Mouse (Mus musculus) right cerebral cortex, postnatal 36 days (tissue): ENCODE measurements around the gene Dgkh.
A peak's percentile ranks its signal among the peaks of the same experiment; 100 is the strongest.

ENCODE experiments used
- DNase-seq, 2 experiments: peaks; one replicate each; pipeline ENCODE4 v3.0.0; 2022; ENCODE audit warnings: low spot score in 2 of 2, mixed read lengths in 1 of 2

The Dgkh gene

GRCm38 (mm10) chr14:78538572-78539320 lies 193.8 kb downstream of the Dgkh start:
- no peak for DNase-seq

- peak; percentile 14 to 30 for DNase-seq
Measured at GRCm38 (mm10) chr14:78537551-78537950, 195.0 kb downstream of the Dgkh start.

- DNase-seq: peak; percentile 96 to 97
Measured at GRCm38 (mm10) chr14:78536281-78537165, 196.1 kb downstream of the Dgkh start, which contains the start of gene Akap11. Gene Akap11, minus strand, starts transcription at chr14:78536808.

GRCm38 (mm10) chr14:78535366-78535765 lies 197.2 kb downstream of the Dgkh start:
- no peak for DNase-seq

GRCm38 (mm10) chr14:78534651-78535050 lies 197.9 kb downstream of the Dgkh start:
- no peak for DNase-seq

- DNase-seq: no peak
Measured at GRCm38 (mm10) chr14:78533701-78534100, 198.9 kb downstream of the Dgkh start.

GRCm38 (mm10) chr14:78532345-78532744 lies 200.2 kb downstream of the Dgkh start:
- DNase-seq: no peak

GRCm38 (mm10) chr14:78530256-78530655 lies 202.3 kb downstream of the Dgkh start:
- DNase-seq: no peak

- no peak for DNase-seq
Measured at GRCm38 (mm10) chr14:78528461-78529425, 203.8 kb downstream of the Dgkh start.

GRCm38 (mm10) chr14:78526907-78527306 lies 205.7 kb downstream of the Dgkh start:
- DNase-seq: no peak

- no peak for DNase-seq
Measured at GRCm38 (mm10) chr14:78526475-78526874, 206.1 kb downstream of the Dgkh start.

- DNase-seq: no peak
Measured at GRCm38 (mm10) chr14:78525611-78526457, 206.7 kb downstream of the Dgkh start.

- no peak for DNase-seq
Measured at GRCm38 (mm10) chr14:78525059-78525458, 207.5 kb downstream of the Dgkh start.

- DNase-seq: no peak
Measured at GRCm38 (mm10) chr14:78510713-78511112, 221.9 kb downstream of the Dgkh start.

- no peak for DNase-seq
Measured at GRCm38 (mm10) chr14:78509791-78510190, 222.8 kb downstream of the Dgkh start.
